Mouse (Mus musculus): ENCODE results near the gene Slc16a2.

- TF ChIP-seq POLR2A (IDR thresholded peaks at IDR 0.05; ENCODE audit: low read depth, low read length) (no peak), CTCF (IDR thresholded peaks at IDR 0.05; ENCODE audit: borderline replicate concordance, insufficient read depth, low read length) (no peak)
Measured at GRCm38 (mm10) chrX:103732033-103732703, 89.6 kb downstream of the Slc16a2 start.
